Mouse (Mus musculus): ENCODE measurements around the gene Sertad2.
A peak's percentile ranks its signal among the peaks of the same experiment; 100 is the strongest.

Gene Sertad2

DNA sequence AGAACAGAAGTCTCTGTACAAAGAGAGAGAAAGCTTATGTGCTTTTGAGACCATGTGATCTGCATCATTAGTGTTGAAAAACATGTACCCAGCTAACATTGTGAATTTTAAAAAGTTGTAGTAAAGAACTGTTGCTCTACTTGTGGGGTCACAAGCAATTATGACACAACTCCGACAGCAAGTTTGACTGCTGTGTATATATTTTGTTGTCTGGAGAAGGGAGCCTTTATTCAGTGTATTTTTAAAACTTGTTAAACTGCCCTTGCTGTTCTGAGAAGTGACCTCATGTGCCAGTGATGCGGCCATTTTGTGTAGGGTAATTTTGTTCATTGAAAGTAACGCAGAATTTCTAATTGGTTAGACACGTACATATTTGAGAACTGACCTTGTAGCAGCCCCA is 61.1 kb downstream of the Sertad2 start:
- DNase-seq: no peak

DNA sequence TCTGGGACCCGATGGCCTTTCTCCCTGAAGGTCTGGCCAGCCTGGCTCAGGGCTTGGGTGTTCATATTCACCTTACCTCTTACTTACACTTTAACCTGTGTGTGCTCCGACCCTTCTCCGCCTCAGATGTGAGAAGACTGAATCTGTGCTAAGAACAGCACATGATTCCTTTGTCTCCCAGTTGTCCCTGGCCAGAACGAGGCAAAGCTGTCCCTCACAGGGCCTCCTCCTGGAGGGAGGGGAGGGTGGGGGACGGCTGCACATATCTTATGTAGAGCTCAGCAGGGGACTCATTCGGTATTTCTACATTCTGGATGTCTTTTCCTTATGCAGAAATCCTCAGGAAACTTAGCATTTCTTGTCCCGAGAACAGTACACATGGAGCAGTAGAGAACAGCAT is 62.6 kb downstream of the Sertad2 start:
- no peak for DNase-seq

DNA sequence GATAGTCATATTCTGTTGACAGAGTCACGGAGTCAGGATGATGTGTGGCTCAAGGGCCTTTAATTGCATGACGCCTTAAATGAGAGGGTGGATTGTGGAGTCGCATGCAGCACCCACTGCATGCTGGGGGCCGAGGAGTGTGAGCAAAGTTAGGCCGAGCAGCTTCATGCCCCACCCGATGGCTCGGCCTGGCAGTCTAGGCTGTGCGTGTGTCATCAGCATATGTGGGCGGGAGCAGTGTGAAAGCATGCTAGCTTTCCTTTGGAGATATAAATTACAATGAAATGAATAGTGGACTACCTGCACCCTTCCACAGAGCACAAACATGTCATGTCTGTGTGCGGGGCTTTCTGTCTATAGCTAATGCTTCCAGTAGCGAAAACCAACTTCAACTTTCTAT is 65.4 kb downstream of the Sertad2 start:
- DNase-seq: peak; percentile 40

DNA sequence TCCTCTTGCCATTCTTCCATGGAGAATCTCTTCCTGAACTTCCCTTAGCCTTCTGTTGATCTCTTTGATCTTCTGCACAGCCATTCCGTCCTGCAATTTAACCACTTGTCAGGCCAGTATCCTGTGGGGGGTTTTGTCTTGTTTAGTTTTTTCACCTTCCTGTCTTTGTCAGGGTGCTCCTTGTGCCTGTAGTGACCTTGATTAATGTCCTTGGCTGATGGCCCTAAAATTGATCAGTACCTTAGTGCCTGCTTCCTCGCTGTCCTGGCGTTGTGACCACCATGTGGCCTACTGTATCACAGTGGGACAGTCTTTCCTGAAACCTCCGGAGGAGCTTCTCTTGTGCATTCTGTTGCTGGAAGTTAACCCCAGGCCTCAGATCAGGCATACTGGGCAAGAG is 70.2 kb downstream of the Sertad2 start:
- DNase-seq: no peak

DNA sequence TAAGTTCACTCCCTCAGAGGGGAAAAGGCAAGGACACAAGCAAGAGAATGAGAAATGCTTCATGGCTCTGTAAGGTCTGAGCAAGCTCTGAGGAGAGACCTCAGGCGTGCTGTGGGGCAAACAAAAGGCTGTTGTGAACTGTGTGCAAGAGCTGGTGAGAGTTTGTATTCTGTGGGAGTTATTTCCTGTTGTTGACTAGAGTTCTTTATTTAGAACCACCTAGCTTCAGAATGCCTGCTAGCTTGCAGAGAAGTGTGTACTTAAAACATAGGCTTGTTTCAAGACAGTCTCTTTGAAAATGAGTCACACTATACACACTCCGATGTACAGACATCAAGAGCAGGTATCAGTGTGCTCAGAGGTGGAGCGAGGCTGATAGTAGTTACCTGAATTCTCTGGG is 73.0 kb downstream of the Sertad2 start:
- DNase-seq: no peak

DNA sequence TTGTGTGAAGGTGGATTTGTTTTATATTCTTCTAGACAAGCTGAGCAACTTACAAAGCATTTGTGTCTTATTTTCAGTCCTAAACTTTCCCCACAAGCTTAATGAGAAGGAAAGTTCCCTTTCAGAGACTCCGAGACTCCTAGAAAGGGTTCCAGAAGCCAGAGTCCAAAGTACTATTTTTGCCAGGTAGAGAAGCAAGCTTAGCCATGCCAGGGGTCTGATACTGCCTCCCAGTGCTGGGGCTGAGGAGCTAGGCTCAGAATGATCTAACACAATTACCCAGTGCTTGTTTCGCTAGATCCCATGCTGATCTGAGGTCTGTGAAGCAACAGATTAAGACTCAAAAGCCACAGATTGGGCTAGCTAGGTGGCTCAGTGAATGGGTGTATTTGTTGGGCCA is 84.1 kb downstream of the Sertad2 start:
- no peak for DNase-seq

DNA sequence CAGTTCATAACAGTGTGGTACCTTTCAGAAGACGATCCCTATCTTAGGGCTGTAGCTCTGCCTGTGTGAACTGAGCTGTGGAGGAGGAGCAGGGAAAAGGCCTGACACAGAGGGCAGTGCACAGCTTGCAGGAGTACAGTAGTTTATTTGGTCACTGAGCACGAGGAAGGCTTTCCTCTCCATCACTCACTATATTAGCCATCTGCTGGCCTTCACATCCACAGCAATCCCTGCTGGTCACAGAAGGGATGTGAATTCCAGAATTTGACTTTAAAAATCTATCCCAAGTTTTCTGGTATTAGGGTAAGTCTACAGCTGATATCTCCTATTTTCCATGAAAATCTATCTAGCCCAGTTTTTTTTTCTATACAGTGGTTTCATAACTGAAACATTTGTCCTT is 85.2 kb downstream of the Sertad2 start:
- no peak for DNase-seq

DNA sequence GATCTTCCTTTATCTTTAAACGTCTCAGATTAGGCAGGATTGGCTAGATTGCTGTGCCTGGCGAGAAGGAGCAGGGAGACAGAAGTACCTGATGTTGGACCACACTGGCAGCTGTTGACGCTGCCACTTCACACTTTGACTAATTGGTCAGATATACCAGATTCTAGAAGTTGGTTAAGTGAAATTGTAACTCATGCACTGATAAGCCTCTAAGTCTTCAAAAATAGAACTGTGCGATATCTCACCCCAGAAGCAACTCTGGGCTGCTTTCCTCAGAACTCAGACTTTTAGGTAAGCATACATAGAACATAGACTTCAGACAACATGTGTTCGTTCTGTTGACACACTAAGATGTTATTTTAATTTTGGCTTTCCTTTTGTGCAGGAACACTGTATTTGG is 86.6 kb downstream of the Sertad2 start:
- DNase-seq: no peak

DNA sequence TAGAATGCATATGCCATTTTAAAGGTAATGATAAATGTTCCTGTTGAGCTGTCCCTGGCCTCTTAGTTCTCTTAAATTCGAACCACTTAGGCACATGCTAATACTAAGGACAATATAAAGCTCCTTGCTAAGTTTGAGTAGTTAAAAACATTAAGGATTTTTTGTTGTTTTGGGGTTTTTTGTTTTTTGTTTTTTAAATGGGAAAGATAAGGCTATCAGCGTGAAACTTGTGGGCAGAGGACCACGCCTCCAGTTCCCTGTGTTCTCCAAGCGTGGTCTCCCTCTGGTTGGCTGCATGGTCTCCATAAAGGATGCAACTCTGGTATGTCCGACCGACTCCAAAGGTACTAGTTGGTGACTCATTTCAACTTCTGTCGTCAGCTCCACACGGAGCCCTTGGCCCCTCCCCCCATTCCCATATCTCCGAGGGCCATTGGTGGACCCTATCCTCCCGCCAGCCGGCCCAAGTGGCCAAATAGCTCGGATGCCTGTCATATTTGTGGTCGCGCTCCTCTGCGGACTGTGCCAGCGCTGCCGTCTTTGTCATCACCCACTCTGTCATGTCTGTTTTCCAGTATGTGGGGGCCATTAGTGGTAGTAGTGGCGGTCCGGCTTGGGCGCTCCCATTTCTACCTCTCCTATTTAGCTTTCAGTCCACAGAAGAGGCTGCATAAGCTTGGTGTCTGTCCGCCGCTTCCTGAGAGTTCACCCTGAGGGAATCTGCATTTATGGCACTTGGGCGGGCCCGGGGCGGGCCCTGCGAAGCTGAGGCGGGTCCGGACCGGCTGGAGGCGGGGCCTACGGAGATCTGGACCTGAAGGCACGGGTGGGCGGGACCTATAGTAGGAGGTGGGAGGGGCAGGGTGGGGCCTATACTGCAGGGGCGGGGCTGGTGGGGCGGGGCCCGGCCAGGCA is 88.2 kb downstream of the Sertad2 start:
- peak; percentile 98 for DNase-seq

DNA sequence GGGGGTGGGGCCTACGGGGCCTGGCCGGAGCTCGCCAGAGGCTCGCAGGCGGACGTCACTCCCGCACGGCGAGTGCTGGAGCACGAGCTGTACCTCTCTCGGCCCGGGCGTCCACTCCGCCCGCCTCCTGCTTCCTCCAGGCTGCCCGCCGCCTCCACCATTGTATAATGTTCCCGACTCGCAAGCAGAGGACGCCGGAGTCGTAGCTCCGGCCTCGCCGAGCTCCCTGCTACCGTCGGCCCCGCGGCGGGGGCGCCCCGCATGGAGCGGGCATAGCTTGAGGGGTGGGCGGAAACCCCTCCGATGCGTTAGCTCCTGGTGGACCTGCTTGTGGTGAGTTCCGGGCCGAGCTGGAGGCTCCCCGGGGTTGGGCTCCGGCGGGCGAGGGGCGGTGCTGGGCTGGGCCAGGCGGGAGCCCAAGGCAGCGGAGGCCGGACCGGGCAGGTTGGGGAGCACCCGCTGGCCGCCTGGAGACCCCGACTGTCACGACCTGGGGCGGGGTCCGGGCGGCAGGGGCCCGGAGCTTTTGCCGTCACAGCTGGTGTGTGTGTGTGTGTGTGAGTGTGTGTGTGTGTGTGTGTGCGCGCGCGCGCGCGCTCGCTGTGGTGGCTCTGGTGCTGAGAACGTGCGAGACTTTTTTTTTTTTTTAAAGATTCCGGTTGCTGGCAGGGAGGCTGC is 89.0 kb downstream of the Sertad2 start:
- peak; percentile 65 for DNase-seq

DNA sequence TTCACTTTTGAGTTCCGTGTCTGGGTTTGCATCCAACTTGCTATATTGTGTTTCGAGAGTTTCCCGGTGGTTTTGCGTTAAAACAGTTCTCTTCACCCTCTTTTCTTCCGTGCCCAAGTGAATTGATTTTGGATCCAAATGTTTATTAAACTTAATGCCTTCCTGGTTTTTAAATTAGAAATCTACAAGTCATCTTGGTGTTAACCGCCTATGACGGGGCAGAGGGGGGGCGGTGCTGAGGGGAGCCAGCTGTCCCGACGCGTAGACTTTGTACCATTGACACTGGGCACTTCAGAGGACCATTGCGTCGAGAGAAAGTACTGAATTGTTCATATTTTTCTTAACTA is 89.5 kb downstream of the Sertad2 start:
- DNase-seq: no peak

DNA sequence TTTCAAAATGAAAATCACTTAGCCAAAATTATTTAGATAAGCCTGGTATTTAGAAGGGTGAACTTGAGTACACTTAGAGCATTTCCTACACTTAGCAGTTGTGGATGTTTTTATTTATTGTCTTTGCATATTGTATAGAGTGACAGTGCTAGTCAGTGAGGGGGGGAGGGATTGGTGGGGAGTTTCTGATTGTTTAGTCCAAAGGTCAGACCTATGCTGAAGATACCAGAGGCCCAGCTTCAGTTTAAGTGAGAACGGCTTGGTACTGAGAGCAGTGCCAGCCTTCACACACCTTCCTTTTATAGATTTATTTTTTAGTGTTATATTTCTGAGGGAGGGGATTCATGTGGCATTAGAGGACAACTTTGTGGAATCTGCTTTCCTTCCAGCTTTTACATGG is 91.5 kb downstream of the Sertad2 start:
- DNase-seq: no peak

DNA sequence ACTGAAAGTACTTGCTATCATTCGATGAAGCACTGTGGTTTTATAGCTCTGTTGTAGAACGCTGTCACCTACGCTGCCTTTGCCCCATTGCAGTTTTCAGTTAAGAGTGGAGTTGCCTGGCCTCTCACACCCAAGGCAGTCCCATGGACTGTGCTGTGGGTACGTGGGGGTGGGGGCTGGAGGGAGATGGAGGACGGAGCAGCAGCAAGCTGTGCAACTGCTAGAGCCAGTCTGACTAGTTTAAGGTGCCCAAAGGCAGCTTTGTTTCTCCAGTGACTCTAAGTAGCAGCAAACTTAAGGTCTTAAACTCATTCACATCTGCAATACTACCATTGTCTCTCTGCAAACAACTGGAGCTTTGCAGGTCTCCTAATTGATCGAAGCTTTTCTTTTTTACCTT is 92.6 kb downstream of the Sertad2 start:
- DNase-seq: no peak

DNA sequence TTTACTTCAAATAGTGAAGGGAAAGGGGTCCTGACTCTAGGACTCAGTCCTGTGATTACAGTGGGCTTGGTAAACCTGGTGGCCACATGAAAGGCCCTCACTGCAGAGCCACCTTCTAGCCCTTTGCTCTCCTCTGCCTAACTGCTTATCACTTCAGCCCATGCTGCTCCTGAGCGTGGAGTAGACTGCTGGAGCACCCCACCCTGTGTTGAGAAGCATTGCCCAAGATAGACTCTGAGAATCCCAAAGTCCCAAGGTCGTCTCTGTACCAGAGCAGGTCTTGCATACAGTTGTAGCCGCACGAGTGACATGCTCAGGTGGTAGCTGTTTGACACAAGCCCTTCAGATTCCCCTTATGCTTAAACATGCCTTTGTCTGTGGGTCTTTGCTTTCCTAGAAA is 93.1 kb downstream of the Sertad2 start:
- DNase-seq: no peak

DNA sequence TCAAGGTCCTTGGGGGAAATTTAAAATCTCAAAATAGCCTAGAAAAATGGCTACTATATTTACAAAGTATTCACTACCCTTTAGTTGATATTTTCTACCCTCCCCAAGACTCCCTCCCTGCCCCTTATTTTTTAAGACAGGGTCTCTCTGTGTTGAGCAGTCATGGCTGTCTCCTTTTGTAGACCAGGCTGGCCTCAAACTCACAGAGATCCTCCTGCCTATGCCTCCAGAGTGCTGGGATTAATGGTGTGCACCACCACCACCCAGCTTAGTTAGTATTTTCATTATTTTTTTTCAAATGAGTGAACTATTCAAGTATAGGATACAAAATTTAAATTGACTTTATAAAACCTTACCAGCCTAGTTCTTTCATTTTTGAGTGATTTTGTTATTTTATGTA is 94.0 kb downstream of the Sertad2 start:
- DNase-seq: no peak

DNA sequence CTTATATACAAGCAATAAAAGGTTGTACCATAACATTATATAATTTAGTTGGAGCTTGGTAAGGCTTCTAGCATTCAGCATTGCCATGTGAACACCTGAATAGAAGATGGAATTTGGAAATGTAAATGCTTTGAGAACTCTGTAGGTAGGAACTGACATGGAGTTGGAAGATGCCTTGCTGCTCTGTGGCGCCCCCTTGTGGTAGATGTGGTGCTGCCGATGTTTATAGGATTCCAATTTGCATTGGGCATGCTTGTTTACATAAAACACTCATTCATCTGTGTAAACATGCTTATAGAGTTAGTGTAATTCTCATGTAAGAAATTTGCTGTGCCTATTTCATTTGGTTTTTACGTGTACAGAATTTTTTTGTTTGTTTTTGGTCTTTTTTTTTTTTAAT is 95.8 kb downstream of the Sertad2 start:
- DNase-seq: no peak

DNA sequence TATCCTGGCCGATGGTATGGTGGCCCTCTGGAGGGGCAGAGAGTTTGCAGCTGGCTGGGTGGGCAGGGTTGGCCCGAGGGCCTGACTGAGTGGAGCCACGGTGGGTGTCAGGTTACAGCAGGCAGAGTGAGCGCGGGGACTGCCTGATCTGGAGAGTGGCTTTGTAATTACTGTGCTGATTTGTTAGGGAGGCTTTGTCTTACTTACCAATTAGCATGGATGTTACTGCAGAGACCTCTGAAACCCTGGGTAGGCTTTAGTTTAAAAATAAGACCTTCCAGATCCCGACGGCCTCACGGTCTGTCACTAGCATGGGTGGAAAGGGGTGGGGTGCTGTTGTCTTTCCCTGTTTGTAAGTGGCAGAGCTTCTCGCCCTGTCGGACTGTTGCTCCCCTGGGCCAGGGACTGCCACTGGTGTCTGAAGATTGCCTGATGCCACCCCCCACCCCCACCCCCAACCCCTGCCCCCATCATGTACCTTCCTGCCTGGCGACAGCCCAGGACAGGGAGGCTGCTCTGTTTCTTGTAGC is 96.9 kb downstream of the Sertad2 start:
- no peak for DNase-seq

DNA sequence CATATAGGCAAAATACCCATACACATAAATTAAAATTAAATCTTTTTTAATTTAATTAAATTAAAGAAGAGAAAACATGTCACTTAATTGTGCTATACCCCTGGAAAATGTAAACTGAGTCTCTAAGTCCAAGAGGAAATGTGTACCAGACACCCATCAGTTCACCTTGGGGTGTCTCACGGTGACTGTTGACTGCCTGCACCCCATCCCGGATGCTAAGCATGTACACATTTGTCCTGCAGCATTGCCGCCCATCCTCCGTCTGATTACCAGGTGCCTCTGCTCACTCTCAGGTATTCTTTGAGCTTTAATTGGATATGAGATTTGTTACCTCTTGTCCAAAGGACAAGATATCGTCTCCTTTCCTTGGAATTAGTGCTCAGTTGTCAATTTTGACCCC is 99.3 kb downstream of the Sertad2 start:
- no peak for DNase-seq

DNA sequence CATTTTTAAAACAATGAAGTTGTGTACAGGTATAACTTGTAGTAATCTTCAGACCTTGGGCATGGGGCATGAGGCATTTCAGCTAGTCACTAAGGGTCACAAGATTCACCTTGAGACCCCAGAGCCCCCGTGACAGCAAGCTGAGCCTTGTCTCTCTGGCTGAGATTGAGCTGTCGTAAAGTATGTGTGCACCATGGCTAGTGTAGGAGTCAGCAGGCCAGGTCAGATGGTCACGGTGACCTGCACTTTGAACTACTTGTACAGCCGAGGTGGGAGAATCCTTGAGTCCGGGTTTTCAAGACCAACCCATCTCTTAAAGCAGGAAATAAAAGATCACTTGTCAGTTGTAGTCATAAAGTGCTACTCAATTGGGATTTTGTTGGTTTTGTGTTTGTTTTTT is 100.1 kb downstream of the Sertad2 start:
- DNase-seq: no peak

DNA sequence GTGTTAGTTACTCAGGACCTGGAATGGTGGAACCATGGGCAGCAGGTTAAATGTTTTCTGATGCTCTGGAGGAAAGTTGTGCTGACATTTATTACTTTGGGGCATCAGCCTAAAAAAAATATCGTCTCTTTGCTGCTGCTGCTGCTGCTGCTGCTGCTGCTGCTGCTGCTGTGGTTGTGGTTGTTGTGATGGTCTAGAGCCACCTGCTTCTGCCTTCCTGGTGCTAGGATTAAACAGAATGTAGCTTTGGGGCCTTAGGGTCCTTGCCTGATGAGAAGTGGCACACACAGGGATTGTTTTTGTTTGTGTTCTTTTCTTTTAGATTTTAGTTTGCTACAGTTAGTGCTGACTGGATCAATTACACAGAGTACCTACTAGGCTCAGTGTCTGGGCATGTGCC is 101.1 kb downstream of the Sertad2 start:
- DNase-seq: no peak

DNA sequence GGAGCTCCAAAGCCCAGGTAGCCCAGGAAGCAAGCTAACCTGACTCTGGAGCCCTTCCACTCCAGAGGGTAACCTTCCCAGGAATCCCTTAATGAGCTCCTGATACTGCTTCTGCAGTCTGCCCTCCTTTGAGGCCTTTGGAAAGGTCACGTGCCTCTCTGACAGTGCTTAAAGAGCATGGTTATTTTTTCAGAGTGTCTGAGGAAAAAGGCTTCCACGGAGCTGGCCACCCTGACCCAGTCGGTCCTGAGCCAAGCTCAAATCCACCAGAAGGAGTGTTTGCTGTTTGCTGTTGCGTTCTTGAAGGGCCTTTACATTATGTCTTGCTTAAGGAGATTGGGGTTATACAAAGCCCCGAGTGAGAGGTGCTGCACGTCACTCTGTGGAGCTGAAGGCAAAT is 101.8 kb downstream of the Sertad2 start:
- no peak for DNase-seq

DNA sequence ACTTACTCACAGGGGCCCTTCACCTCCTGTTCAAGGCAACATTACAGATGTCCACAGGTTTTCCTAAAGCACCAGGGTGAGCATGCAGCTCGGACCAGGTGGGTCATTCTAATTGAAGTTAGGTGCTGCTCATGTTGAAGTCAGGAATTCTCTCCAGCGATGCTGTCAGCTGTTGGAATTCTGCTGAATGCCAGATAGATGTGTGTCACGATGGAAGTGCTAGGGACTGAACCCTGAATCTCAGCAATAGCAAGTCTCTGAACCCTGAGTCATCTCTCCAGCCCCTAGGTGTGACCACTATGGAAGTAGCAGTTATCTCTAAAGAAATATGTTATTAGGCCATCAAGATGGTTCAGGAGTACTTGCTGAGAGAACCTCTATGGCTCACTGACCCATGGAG is 102.5 kb downstream of the Sertad2 start:
- DNase-seq: no peak

DNA sequence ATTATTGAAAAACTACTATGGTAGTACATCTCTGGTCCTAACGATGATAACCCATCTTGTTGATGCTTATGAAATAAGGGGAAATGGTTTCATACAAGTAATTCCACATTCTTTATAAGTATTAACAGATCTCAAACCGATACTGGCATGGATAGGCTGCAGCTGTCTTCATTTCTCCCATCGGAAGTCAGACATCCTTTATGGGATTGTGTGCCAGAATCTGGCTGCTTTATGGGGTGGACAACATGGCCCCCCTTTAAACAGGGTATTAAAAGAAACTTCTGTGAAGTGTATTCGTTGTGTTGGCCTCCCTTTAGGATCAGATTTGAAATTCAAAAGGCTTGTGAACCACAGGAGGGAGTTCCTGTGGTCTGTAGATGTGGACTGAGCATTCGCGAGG is 103.1 kb downstream of the Sertad2 start:
- no peak for DNase-seq

DNA sequence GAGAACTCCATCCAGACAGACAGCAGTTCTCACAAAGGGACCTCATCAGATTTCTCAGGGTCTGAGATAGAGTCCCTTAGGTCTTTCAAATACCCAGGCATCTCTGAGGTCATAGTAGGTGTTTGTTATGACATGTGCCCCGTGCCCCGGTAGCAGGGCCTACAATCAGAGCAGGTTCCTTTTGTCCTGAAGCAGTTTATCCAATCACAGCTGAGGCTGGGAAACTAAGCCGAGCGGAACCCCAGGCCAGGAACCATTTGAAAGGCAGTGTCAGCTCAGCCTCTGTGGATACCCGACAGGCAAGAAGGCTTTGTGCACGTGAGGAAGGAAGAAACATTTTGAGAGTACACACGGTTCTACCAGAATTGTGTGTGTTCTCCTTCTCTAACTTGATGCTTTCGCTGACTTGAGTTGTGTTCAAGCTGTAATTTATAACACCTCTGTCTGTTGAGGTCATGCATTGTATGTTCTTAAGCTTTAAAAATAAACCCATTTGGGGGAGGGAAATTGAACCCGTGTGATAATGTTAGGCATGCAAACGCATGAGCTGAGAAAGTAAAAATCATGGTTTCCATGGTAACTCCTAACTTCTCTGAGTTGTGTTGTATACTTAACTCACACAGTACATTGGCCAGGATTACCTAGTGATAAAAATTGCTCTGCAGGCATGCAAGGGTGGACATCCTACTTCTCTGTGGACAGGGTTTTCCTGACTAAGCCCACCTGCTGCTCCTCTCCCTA is 104.1 kb downstream of the Sertad2 start:
- DNase-seq: no peak

Measured in layer of hippocampus, adult 9-11 months (tissue).